Mouse (Mus musculus) myocyte (in vitro differentiated cells): ENCODE data around the gene Cdk5rap3. TPM values are rescaled to one million over a fixed set of nuclear protein-coding genes. Genes with fewer than 3 reads are reported as not detected.

Experiments
- H3K27me3 ChIP-seq: one replicate; pipeline ENCODE4 v1.6.1; 2011; ENCODE audit not compliant: control insufficient read depth, insufficient read depth, insufficient read length
- H3K36me3 ChIP-seq: one replicate; pipeline ENCODE4 v1.6.1; 2011; ENCODE audit not compliant: control insufficient read depth, insufficient read depth
- H3K4me2 ChIP-seq: one replicate; pipeline ENCODE4 v1.6.1; 2011; ENCODE audit warnings: low read depth, control low read depth
- H3K4me3 ChIP-seq: one replicate; pipeline ENCODE4 v1.5.1; 2011; ENCODE audit warnings: mild to moderate bottlenecking, control low read depth, moderate library complexity
- H3K79me2 ChIP-seq: one replicate; pipeline ENCODE4 v1.6.1; 2011; ENCODE audit not compliant: control insufficient read depth, insufficient read depth
- H3ac ChIP-seq: one replicate; pipeline ENCODE4 v1.6.1; 2011; ENCODE audit not compliant: control insufficient read depth, insufficient read length
- CEBPB ChIP-seq: IDR thresholded peaks from 2 replicates; pipeline ENCODE4 v1.6.1; 2011; ENCODE audit warnings: mild to moderate bottlenecking, moderate library complexity; ENCODE audit not compliant: poor library complexity, insufficient read depth, severe bottlenecking
- E2F4 ChIP-seq: IDR thresholded peaks from one replicate; pipeline ENCODE4 v1.6.1; 2011; ENCODE audit warnings: mild to moderate bottlenecking, control low read depth, moderate library complexity; ENCODE audit not compliant: insufficient read depth
- MAX ChIP-seq: IDR thresholded peaks from one replicate; pipeline ENCODE4 v1.6.1; 2011; ENCODE audit warnings: low read depth, mild to moderate bottlenecking, control low read depth
- MYOD1 ChIP-seq, 3 experiments: IDR thresholded peaks; one replicate each; pipeline ENCODE4 v1.6.1; 2011; ENCODE audit warnings: control low read depth in 2 of 3, low read depth in 2 of 3, mild to moderate bottlenecking in 2 of 3, moderate library complexity in 1 of 3; ENCODE audit not compliant: insufficient read length in 2 of 3, control insufficient read depth in 1 of 3
- MYOG ChIP-seq, 3 experiments: IDR thresholded peaks; one replicate each; pipeline ENCODE4 v1.6.1; 2011; ENCODE audit warnings: control low read depth in 2 of 3, low read depth in 2 of 3, mild to moderate bottlenecking in 2 of 3; ENCODE audit not compliant: insufficient read length in 2 of 3, control insufficient read depth in 1 of 3, insufficient read depth in 1 of 3
- POLR2A ChIP-seq: IDR thresholded peaks from one replicate; pipeline ENCODE4 v1.6.1; 2011; ENCODE audit warnings: low read depth, mild to moderate bottlenecking, control low read depth, moderate library complexity; ENCODE audit not compliant: insufficient read length
- POLR2AphosphoS2 ChIP-seq: IDR thresholded peaks from one replicate; pipeline ENCODE4 v1.6.1; 2011; ENCODE audit warnings: low read depth, control low read depth; ENCODE audit not compliant: insufficient read length
- REST ChIP-seq: IDR thresholded peaks from one replicate; pipeline ENCODE4 v1.6.1; 2011; ENCODE audit warnings: mild to moderate bottlenecking, control low read depth, moderate library complexity; ENCODE audit not compliant: insufficient read depth, insufficient read length
- SRF ChIP-seq: IDR thresholded peaks from one replicate; pipeline ENCODE4 v1.6.1; 2011; ENCODE audit warnings: low read depth; ENCODE audit not compliant: control insufficient read depth, insufficient read length
- TCF12 ChIP-seq: IDR thresholded peaks from one replicate; pipeline ENCODE4 v1.6.1; 2011; ENCODE audit warnings: mild to moderate bottlenecking, control low read depth; ENCODE audit not compliant: poor library complexity, insufficient read depth, severe bottlenecking
- TCF3 ChIP-seq: IDR thresholded peaks from one replicate; pipeline ENCODE4 v1.6.1; 2011; ENCODE audit warnings: low read depth, control low read depth; ENCODE audit not compliant: insufficient read length
- USF1 ChIP-seq: IDR thresholded peaks from one replicate; pipeline ENCODE4 v1.6.1; 2011; ENCODE audit warnings: low read depth, mild to moderate bottlenecking, control low read depth, moderate library complexity
- polyA plus RNA-seq: library from polyadenylated mRNA; unstranded; fragments of >200 nt; fragmentation: generic; extraction: Trizol; gene quantifications from one replicate; pipeline ENCODE4 v1.2.1, GENCODE M21; 2012; ENCODE audit warnings: missing spikeins

Cdk5rap3 gene
- polyA plus RNA-seq, 1 experiment, result 65.8 TPM

- Histone ChIP-seq H3K79me2 (no peaks in the 10 kb centered on the region), H3K36me3 (no peaks in the 10 kb centered on the region), H3ac (no peak overlapping the region), H3K4me2 (no peak overlapping the region), H3K27me3 (no peaks in the 10 kb centered on the region), H3K4me3 (no peak overlapping the region)
- TF ChIP-seq POLR2A, result no peak
These were observed 29.3 kb downstream of the Cdk5rap3 start for GRCm38 (mm10) chr11:96886942-96887546.

GRCm38 (mm10) chr11:96885901-96886340 is 30.4 kb downstream of the Cdk5rap3 start:
- TF ChIP-seq USF1 (no peak), REST (no peak), TCF3 (no peak), MAX (no peak), TCF12 (no peak), POLR2AphosphoS2 (no peak), MYOG (IDR thresholded peaks at IDR 0.05; ENCODE audit: control insufficient read depth in 1 of 3, insufficient read depth in 1 of 3, insufficient read length in 2 of 3, low read depth in 2 of 3) (no peak), SRF (no peak), POLR2A (no peak), MYOD1 (IDR thresholded peaks at IDR 0.05; ENCODE audit: control insufficient read depth in 1 of 3, insufficient read length in 2 of 3, low read depth in 2 of 3) (no peak), E2F4 (no peak), CEBPB (no peak)

GRCm38 (mm10) chr11:96880296-96880695 is 36.0 kb downstream of the Cdk5rap3 start:
- H3K4me3 ChIP-seq, result no peak overlapping the region
- H3K36me3 ChIP-seq, result no peaks in the 10 kb centered on the region
- no peaks in the 10 kb centered on the region for H3K27me3 ChIP-seq
- H3K79me2 ChIP-seq, result no peaks in the 10 kb centered on the region
- TF ChIP-seq MAX (no peak), POLR2AphosphoS2 (no peak), POLR2A (no peak), MYOD1 (IDR thresholded peaks at IDR 0.05; ENCODE audit: control insufficient read depth in 1 of 3, insufficient read length in 2 of 3, low read depth in 2 of 3) (no peak), E2F4 (no peak), REST (no peak), TCF12 (no peak), USF1 (peak; percentile 33)
- H3K4me2 ChIP-seq, result no peak overlapping the region
- no peak overlapping the region for H3ac ChIP-seq

More at GRCm38 (mm10) chr11:96885901-96886340, 30.4 kb downstream of the Cdk5rap3 start:
- Histone ChIP-seq H3K4me3 (no peak overlapping the region), H3K4me2 (no peak overlapping the region), H3K36me3 (no peaks in the 10 kb centered on the region), H3K27me3 (no peaks in the 10 kb centered on the region), H3ac (no peak overlapping the region), H3K79me2 (no peaks in the 10 kb centered on the region)

- H3K36me3 ChIP-seq, result no peaks in the 10 kb centered on the region
- no peak overlapping the region for H3ac ChIP-seq
- no peak for TF ChIP-seq MYOG (IDR thresholded peaks at IDR 0.05; ENCODE audit: control insufficient read depth in 1 of 3, insufficient read depth in 1 of 3, insufficient read length in 2 of 3, low read depth in 2 of 3)
- TF ChIP-seq TCF3, result no peak
- TF ChIP-seq CEBPB, result no peak
- H3K27me3 ChIP-seq, result no peaks in the 10 kb centered on the region
- no peaks in the 10 kb centered on the region for H3K79me2 ChIP-seq
- H3K4me3 ChIP-seq, result no peak overlapping the region
- H3K4me2 ChIP-seq, result no peak overlapping the region
These were observed 36.9 kb downstream of the Cdk5rap3 start for GRCm38 (mm10) chr11:96879359-96879758.

GRCm38 (mm10) chr11:96878715-96879114 is 37.6 kb downstream of the Cdk5rap3 start:
- TF ChIP-seq SRF, result no peak
- no peak for TF ChIP-seq MYOD1 (IDR thresholded peaks at IDR 0.05; ENCODE audit: control insufficient read depth in 1 of 3, insufficient read length in 2 of 3, low read depth in 2 of 3)
- no peak for TF ChIP-seq REST
- TF ChIP-seq MYOG (IDR thresholded peaks at IDR 0.05; ENCODE audit: control insufficient read depth in 1 of 3, insufficient read depth in 1 of 3, insufficient read length in 2 of 3, low read depth in 2 of 3), result no peak
- no peak for TF ChIP-seq POLR2A
- TF ChIP-seq USF1, result no peak
- TF ChIP-seq TCF12, result no peak
- no peak for TF ChIP-seq E2F4
- no peak for TF ChIP-seq MAX
- TF ChIP-seq POLR2AphosphoS2, result no peak
- no peak for TF ChIP-seq TCF3
- TF ChIP-seq CEBPB, result no peak
- H3K27me3 ChIP-seq, result no peaks in the 10 kb centered on the region
- no peaks in the 10 kb centered on the region for H3K36me3 ChIP-seq
- H3K4me2 ChIP-seq, result no peak overlapping the region
- H3K4me3 ChIP-seq, result no peak overlapping the region
- H3K79me2 ChIP-seq, result no peaks in the 10 kb centered on the region
- no peak overlapping the region for H3ac ChIP-seq

- Histone ChIP-seq H3K4me3 (no peak overlapping the region), H3K36me3 (no peaks in the 10 kb centered on the region), H3ac (no peak overlapping the region), H3K27me3 (no peaks in the 10 kb centered on the region), H3K79me2 (no peaks in the 10 kb centered on the region), H3K4me2 (no peak overlapping the region)
- TF ChIP-seq TCF3, result no peak
- TF ChIP-seq POLR2AphosphoS2, result no peak
- no peak for TF ChIP-seq CEBPB
- TF ChIP-seq E2F4, result no peak
- no peak for TF ChIP-seq TCF12
These were observed 39.2 kb downstream of the Cdk5rap3 start for GRCm38 (mm10) chr11:96877071-96877470.
